Mouse (Mus musculus) left cerebral cortex, postnatal 25 days (tissue): Measurements from ENCODE around the gene Wwtr1. TPM values are rescaled to one million over a fixed set of nuclear protein-coding genes. Genes with fewer than 3 reads are reported as not detected.

Experiments used
- DNase-seq, 2 experiments: peaks; one replicate each; pipeline ENCODE4 v3.0.0; 2022; ENCODE audit warnings: low spot score in 2 of 2, mixed read lengths in 1 of 2
- intact Hi-C: fragments of 180-260 bp; cut with DNase I; formaldehyde crosslinking; loops from one replicate; pipeline ENCODE4 v1.15.1; 2025
- total RNA-seq, 2 experiments: library from RNA; stranded (reverse); gene quantifications; 2 replicates each; pipeline ENCODE4 v1.2.3; 2021

The Wwtr1 gene
- 10 to 100 TPM; 14.1 to 14.4 TPM for total RNA-seq

- intact Hi-C loops: loop anchor here (2.0 to 5.0 kb wide), 2 partner anchors 68 to 105 kb away; no protein-coding TSS in a partner anchor
- peak; percentile 42 to 64 for DNase-seq
Measured at GRCm38 (mm10) chr3:57575660-57576055, at the start of gene Wwtr1. Wwtr1 (minus strand) TSS chr3:57575910.

GRCm38 (mm10) chr3:57619718-57620117 lies 44.0 kb upstream of the Wwtr1 start:
- DNase-seq: no peak
- intact Hi-C loops: no loop called here

- intact Hi-C loops: no loop called here
- DNase-seq: no peak
Measured at GRCm38 (mm10) chr3:57615652-57616051, 39.9 kb upstream of the Wwtr1 start.

GRCm38 (mm10) chr3:57612430-57612997 lies 36.8 kb upstream of the Wwtr1 start:
- intact Hi-C loops: loop anchor here (5.0 kb wide), 1 partner anchor 345 kb away; no protein-coding TSS in a partner anchor
- no peak for DNase-seq

GRCm38 (mm10) chr3:57611776-57612175 lies 36.1 kb upstream of the Wwtr1 start:
- intact Hi-C loops: loop anchor here (5.0 kb wide), 1 partner anchor 344 kb away; no protein-coding TSS in a partner anchor
- DNase-seq: no peak

- no peak for DNase-seq
- intact Hi-C loops: no loop called here
Measured at GRCm38 (mm10) chr3:57604618-57605015, 28.9 kb upstream of the Wwtr1 start.

GRCm38 (mm10) chr3:57603891-57604617 lies 28.3 kb upstream of the Wwtr1 start:
- intact Hi-C loops: no loop called here
- no peak for DNase-seq

- intact Hi-C loops: no loop called here
- DNase-seq: no peak
Measured at GRCm38 (mm10) chr3:57602610-57603009, 26.9 kb upstream of the Wwtr1 start.

- DNase-seq: no peak
- intact Hi-C loops: no loop called here
Measured at GRCm38 (mm10) chr3:57596566-57596965, 20.9 kb upstream of the Wwtr1 start.

- intact Hi-C loops: no loop called here
- no peak for DNase-seq
Measured at GRCm38 (mm10) chr3:57595506-57595905, 19.8 kb upstream of the Wwtr1 start.

GRCm38 (mm10) chr3:57585967-57586366 lies 10.3 kb upstream of the Wwtr1 start:
- DNase-seq: no peak
- intact Hi-C loops: no loop called here

- intact Hi-C loops: no loop called here
Measured at GRCm38 (mm10) chr3:57583533-57583932, 7.8 kb upstream of the Wwtr1 start.

GRCm38 (mm10) chr3:57580426-57581195 lies 4.9 kb upstream of the Wwtr1 start:
- DNase-seq: no peak
- intact Hi-C loops: no loop called here

More at GRCm38 (mm10) chr3:57583533-57583932, 7.8 kb upstream of the Wwtr1 start:
- no peak for DNase-seq

- peak; percentile 14 for DNase-seq
- intact Hi-C loops: loop anchor here (5.0 kb wide), 1 partner anchor 69 kb away; no protein-coding TSS in a partner anchor
Measured at GRCm38 (mm10) chr3:57576056-57576824, 530 bp upstream of the Wwtr1 start.

GRCm38 (mm10) chr3:57574885-57575659 lies 638 bp downstream of the Wwtr1 start:
- intact Hi-C loops: loop anchor here (2.0 to 5.0 kb wide), 2 partner anchors 68 to 104 kb away; no protein-coding TSS in a partner anchor
- DNase-seq: peak; percentile 15 to 49

- intact Hi-C loops: loop anchor here (2.0 kb wide), 1 partner anchor 103 kb away; no protein-coding TSS in a partner anchor
- DNase-seq: no peak
Measured at GRCm38 (mm10) chr3:57573898-57574570, 1.7 kb downstream of the Wwtr1 start.

GRCm38 (mm10) chr3:57572331-57572975 lies 3.3 kb downstream of the Wwtr1 start:
- no peak for DNase-seq
- intact Hi-C loops: no loop called here

GRCm38 (mm10) chr3:57566655-57567054 lies 9.1 kb downstream of the Wwtr1 start:
- no peak for DNase-seq
- intact Hi-C loops: no loop called here
